Comparison of ENCODE assay signal across 8 mouse cellular contexts in the genomic region with DNA sequence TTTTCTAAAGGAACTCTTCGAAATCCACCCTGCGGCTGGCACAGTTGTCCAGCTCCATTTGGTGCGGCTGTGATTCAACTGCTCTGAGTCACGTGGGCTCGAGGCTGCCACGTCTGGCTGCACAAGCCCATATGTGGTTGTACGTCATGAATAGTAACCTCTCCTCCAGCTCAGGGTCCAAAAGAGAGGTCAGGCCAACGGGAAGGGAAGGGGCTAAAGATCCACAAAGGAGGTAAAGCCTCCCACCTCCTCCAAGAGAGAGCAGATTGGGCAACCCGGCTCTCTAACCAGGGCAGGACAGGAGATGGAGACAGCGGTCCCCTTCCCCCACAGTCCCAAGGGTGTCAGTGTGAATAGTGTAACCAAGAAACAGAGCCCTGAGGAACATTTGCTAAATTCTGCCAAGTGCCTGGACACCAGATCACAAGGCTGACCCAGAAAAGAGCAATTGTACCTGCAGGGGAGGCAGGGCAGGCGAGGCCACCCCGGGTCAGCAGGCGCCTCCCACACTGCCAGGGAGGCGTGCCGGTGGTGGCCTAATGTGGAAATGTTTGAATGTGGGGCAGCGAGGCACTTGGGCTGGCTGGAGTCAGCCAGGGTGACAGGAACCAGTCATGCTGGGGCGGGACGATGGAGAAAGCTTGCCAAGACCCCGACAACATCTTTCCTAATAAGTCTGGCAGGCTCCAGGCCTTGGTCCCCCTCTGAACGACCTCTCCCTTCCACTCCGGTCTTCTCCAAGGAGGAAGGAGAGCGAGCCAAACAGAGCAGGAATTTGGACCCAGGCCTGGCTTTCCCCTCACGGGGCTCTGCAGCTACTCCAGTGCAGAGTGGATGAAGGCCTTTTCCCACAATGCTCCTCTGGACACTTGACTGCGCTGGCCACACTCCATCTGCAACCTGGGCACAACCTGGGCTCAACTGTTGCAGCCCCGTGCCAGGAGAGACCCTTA.
DNase-seq lines count a peak whose midpoint lies in the region; ATAC-seq and TF ChIP-seq lines count a peak whose summit lies in the region.

No protein-coding gene starts in this region.

- no peaks in the 10 kb centered on the region for H3K27me3 ChIP-seq in embryonic facial prominence, embryonic 15.5 days
- no peaks in the 10 kb centered on the region for H3K27me3 ChIP-seq in heart, adult 2 months (ENCODE audit: control insufficient read depth, insufficient read depth, low read length)
- H3K27me3 ChIP-seq in limb, embryonic 12.5 days: no peaks in the 10 kb centered on the region
- H3K27me3 ChIP-seq in midbrain, embryonic 14.5 days (ENCODE audit: control insufficient read depth, insufficient read depth, low read length): no peaks in the 10 kb centered on the region

- WGBS in embryonic facial prominence, embryonic 15.5 days: 23% methylated on average over 25 of the region's 25 CpGs
- WGBS in heart, adult 2 months: 7% methylated on average over 25 of the region's 25 CpGs
- 30% methylated on average over 25 of the region's 25 CpGs for WGBS in limb, embryonic 12.5 days
- 35% methylated on average over 25 of the region's 25 CpGs for WGBS in midbrain, embryonic 14.5 days

- ATAC-seq in embryonic facial prominence, embryonic 15.5 days (ENCODE audit: insufficient number of reproducible peaks, low FRiP score, low TSS enrichment, low read depth): peak; percentile 83
- peak; percentile 24; the same call in 1 of the 2 replicates for ATAC-seq in limb, embryonic 12.5 days (ENCODE audit: insufficient number of reproducible peaks, insufficient read depth, low FRiP score, low TSS enrichment, low read depth)
- peak; percentile 49; the same call in 1 of the 2 replicates for ATAC-seq in midbrain, embryonic 14.5 days (ENCODE audit: low FRiP score, low TSS enrichment)

- H3K79me2 ChIP-seq in heart, adult 2 months (replicated peaks; ENCODE audit: control insufficient read depth, insufficient read depth, low read length): no peaks in the 10 kb centered on the region

- TF ChIP-seq POLR2A in heart, adult 2 months (IDR thresholded peaks at IDR 0.05; ENCODE audit: insufficient read depth, low read depth, low read length): peak; percentile 38; the same call in 1 of the 2 replicates

- H3K9ac ChIP-seq in embryonic facial prominence, embryonic 15.5 days: 0 out of 2 replicates have a peak overlapping the region, but pooled peaks have one; percentile 5
- peak overlapping the region; percentile 19 for H3K9ac ChIP-seq in heart, adult 2 months (ENCODE audit: low read depth, low read length)
- H3K9ac ChIP-seq in limb, embryonic 12.5 days (replicated peaks): no peak overlapping the region
- no peak overlapping the region for H3K9ac ChIP-seq in midbrain, embryonic 14.5 days (replicated peaks; ENCODE audit: low read length)

- H3K27ac ChIP-seq in embryonic facial prominence, embryonic 15.5 days (replicated peaks): peak overlapping the region; percentile 96
- peak overlapping the region; percentile 95 for H3K27ac ChIP-seq in heart, adult 2 months
- H3K27ac ChIP-seq in limb, embryonic 12.5 days: peak overlapping the region; percentile 89
- H3K27ac ChIP-seq in midbrain, embryonic 14.5 days (replicated peaks; ENCODE audit: low read depth, low read length): peak overlapping the region; percentile 67

- H3K9me3 ChIP-seq in embryonic facial prominence, embryonic 15.5 days (replicated peaks): no peaks in the 10 kb centered on the region
- H3K9me3 ChIP-seq in limb, embryonic 12.5 days: no peaks in the 10 kb centered on the region
- no peaks in the 10 kb centered on the region for H3K9me3 ChIP-seq in midbrain, embryonic 14.5 days (ENCODE audit: control insufficient read depth, low read length)

- H3K4me1 ChIP-seq in embryonic facial prominence, embryonic 15.5 days: peaks cover 45% of the 10 kb centered on the region
- H3K4me1 ChIP-seq in heart, adult 2 months (ENCODE audit: control insufficient read depth, insufficient read depth, low read length): peaks cover 17% of the 10 kb centered on the region
- H3K4me1 ChIP-seq in limb, embryonic 12.5 days (replicated peaks): peaks cover 53% of the 10 kb centered on the region
- H3K4me1 ChIP-seq in midbrain, embryonic 14.5 days (ENCODE audit: control insufficient read depth, insufficient read depth, low read length): peaks cover 33% of the 10 kb centered on the region

- no peaks in the 10 kb centered on the region for H3K36me3 ChIP-seq in embryonic facial prominence, embryonic 15.5 days
- peaks cover 5% of the 10 kb centered on the region for H3K36me3 ChIP-seq in heart, adult 2 months (ENCODE audit: control insufficient read depth, insufficient read depth, low read length)
- no peaks in the 10 kb centered on the region for H3K36me3 ChIP-seq in limb, embryonic 12.5 days
- no peaks in the 10 kb centered on the region for H3K36me3 ChIP-seq in midbrain, embryonic 14.5 days (ENCODE audit: control insufficient read depth, insufficient read depth, low read length)

- TF ChIP-seq CTCF in heart, adult 2 months (IDR thresholded peaks at IDR 0.05): 0 out of 2 replicates have a peak, but pooled peaks have one; percentile 18

- no peak overlapping the region for H3K4me3 ChIP-seq in embryonic facial prominence, embryonic 15.5 days (replicated peaks)
- peak overlapping the region; percentile 20; the same call in 1 of the 2 replicates for H3K4me3 ChIP-seq in heart, adult 2 months
- H3K4me3 ChIP-seq in limb, embryonic 12.5 days (replicated peaks): no peak overlapping the region
- H3K4me3 ChIP-seq in midbrain, embryonic 14.5 days (replicated peaks; ENCODE audit: low read depth, low read length): no peak overlapping the region

- TF ChIP-seq EP300 in heart, adult 2 months (IDR thresholded peaks at IDR 0.05; ENCODE audit: insufficient read depth, low read depth, low read length): peak; percentile 98

- intact Hi-C loops in heart, adult 2 months (cut with DNase I): loop anchor here (1.0 to 2.0 kb wide), 11 partner anchors 43 to 238 kb away; no protein-coding TSS in a partner anchor

- DNase-seq in brain, adult 2 months (ENCODE audit: low read depth, low spot score): peak; percentile 92
- peak; percentile 93 to 96 for DNase-seq in heart, adult 2 months
- peak; percentile 94 to 97 for DNase-seq in kidney, adult 8-10 months
- DNase-seq in midbrain, embryonic 14.5 days: peak; percentile 61
- peak; percentile 10 to 14 for DNase-seq in spleen, postnatal 14 days (ENCODE audit: low spot score in 2 of 2)
- no peak for DNase-seq in thymus, postnatal 25 days

- H3K4me2 ChIP-seq in embryonic facial prominence, embryonic 15.5 days (replicated peaks): no peak overlapping the region
- peak overlapping the region; percentile 13; the same call in 1 of the 2 replicates for H3K4me2 ChIP-seq in limb, embryonic 12.5 days
- H3K4me2 ChIP-seq in midbrain, embryonic 14.5 days (ENCODE audit: low read length): peak overlapping the region; percentile 22; the same call in 1 of the 2 replicates

Comparison
In these comparisons a context has a peak if more than half of its experiments do, and no peak if none do; other contexts are left out.
1. ATAC-seq: peak in every context shown above with its lines; median percentile 83 in embryonic facial prominence, embryonic 15.5 days; 49 in midbrain, embryonic 14.5 days; 24 in limb, embryonic 12.5 days.
2. H3K9ac ChIP-seq: peak in embryonic facial prominence, embryonic 15.5 days (single experiment) and heart, adult 2 months (single experiment); none in limb, embryonic 12.5 days (single experiment) and midbrain, embryonic 14.5 days (single experiment).
3. Peak in every context shown above with its lines, with median percentiles within 50 percentile points of each other: H3K27ac ChIP-seq.